Mouse (Mus musculus) lung, adult 2 months (tissue): ENCODE results near the gene Tm2d3.

Source experiments
- CTCF ChIP-seq: fragments of 200-500 bp; IDR thresholded peaks from 2 replicates; pipeline ENCODE4 v1.5.1; 2011; ENCODE audit warnings: mild to moderate bottlenecking, low read length, control low read depth; ENCODE audit not compliant: insufficient read depth
- POLR2A ChIP-seq: fragments of 200-500 bp; IDR thresholded peaks from 2 replicates; pipeline ENCODE4 v1.6.1; 2011; ENCODE audit warnings: low read depth, mild to moderate bottlenecking, control low read depth, low read length, borderline replicate concordance; ENCODE audit errors: extremely low read depth

DNA sequence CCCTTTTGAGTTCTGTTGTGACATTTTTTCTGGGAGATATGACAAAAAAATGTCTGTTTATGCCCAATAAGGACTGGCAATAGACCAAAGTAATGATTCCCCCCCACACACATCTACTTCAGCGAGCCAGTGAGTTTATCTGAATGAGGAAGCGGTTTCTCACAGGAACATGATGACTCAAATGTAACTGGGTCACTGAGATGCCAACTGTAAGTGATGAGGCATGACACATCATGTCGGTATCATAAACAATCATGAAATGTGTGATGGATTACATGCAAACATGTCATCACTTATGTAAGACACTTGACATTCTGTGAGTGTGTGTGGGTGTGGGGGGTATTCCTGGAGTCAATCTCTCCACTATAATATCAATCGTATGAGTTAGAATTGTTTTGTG, 23.3 kb downstream of the Tm2d3 start:
- TF ChIP-seq POLR2A: no peak
- TF ChIP-seq CTCF: no peak
